Comparison of ENCODE assay signal across 8 mouse cellular contexts in the genomic region with DNA sequence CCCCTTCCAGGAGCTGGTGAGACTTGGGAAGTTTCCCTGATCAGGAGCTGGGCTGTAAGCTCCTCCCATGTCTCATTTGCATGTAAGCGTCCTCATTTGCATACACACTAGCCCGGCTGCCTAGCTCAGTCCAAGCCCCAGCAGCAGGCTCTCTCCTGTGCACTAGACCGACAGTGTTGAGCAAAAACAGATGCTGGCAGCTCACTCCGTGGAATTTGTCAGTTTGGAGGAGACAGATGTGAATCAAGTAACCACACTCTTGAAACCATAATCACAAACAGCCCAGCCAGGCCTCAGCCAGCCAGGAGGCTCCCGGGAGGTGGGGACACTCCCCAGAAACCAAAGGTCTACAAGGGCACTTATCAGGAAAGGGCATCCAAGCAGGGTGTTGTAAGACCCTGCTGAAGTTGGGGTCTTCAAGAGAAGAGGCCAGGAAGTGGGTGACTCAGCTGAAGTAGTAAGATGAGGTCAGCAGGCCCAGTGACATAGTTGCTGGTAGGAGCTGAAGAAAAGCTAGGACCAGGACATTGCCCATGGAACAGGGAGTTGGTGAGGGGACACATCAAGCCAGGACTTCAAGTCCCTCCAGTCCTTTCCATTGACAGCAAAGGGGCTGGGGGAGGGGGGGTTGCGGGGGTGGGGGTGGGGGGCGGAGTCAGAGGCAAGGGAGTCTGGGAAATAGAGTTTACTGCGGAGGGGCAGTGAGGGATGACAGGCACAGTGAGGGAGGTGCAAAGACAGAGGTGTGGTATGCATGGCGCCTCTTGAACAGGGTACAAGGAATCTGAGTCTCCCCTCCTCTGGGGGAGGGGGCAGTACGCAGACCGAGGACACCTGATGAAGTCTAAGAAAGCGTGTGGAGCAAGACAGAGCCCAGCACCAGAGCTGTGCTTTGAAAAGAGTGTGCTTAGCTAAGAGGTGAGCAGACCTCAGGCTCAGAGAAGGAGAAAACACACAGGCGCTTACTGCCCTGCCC. TPM values are rescaled to one million over a fixed set of nuclear protein-coding genes. Genes with fewer than 3 reads are reported as not detected.
DNase-seq lines count a peak whose midpoint lies in the region; ATAC-seq and TF ChIP-seq lines count a peak whose summit lies in the region.

No protein-coding gene starts in this region.

- TF ChIP-seq EP300 in heart, adult 2 months (IDR thresholded peaks at IDR 0.05; ENCODE audit: insufficient read depth, low read depth, low read length) = no peak

- H3K36me3 ChIP-seq in heart, adult 2 months (ENCODE audit: control insufficient read depth, insufficient read depth, low read length) = no peaks in the 10 kb centered on the region
- H3K36me3 ChIP-seq in kidney, adult 2 months (ENCODE audit: control insufficient read depth, insufficient read depth, low read length) = no peaks in the 10 kb centered on the region

- H3K4me1 ChIP-seq in heart, adult 2 months (ENCODE audit: control insufficient read depth, insufficient read depth, low read length) = peaks cover 5% of the 10 kb centered on the region
- no peaks in the 10 kb centered on the region for H3K4me1 ChIP-seq in kidney, adult 2 months (ENCODE audit: control insufficient read depth, insufficient read depth, low read length)

- peak; percentile 99 for DNase-seq in 3T3-L1 (ENCODE audit: low read depth, low spot score)
- DNase-seq in brain, adult 2 months (ENCODE audit: low read depth, low spot score) = peak; percentile 72
- peak; percentile 55 to 67 for DNase-seq in heart, adult 2 months
- peak; percentile 51 for DNase-seq in kidney, adult 2 months
- no peak for DNase-seq in cerebellum, adult 18-20 months
- DNase-seq in adrenal gland, postnatal 25 days = no peak
- DNase-seq in cerebellum, postnatal 36 days = no peak

- H3K27me3 ChIP-seq in heart, adult 2 months (ENCODE audit: control insufficient read depth, insufficient read depth, low read length) = no peaks in the 10 kb centered on the region
- H3K27me3 ChIP-seq in kidney, adult 2 months (replicated peaks; ENCODE audit: control insufficient read depth, insufficient read depth, low read length) = no peaks in the 10 kb centered on the region

- WGBS in heart, adult 2 months = 44% methylated on average over 13 of the region's 13 CpGs
- 28% methylated on average over 13 of the region's 13 CpGs for WGBS in kidney, adult 2 months

- no peak overlapping the region for H3K9ac ChIP-seq in heart, adult 2 months (ENCODE audit: low read depth, low read length)

- TF ChIP-seq POLR2A in heart, adult 2 months (IDR thresholded peaks at IDR 0.05; ENCODE audit: insufficient read depth, low read depth, low read length) = no peak
- TF ChIP-seq POLR2A in kidney, adult 2 months (IDR thresholded peaks at IDR 0.05; ENCODE audit: low read depth, low read length) = no peak

- no peaks in the 10 kb centered on the region for H3K79me2 ChIP-seq in heart, adult 2 months (replicated peaks; ENCODE audit: control insufficient read depth, insufficient read depth, low read length)

- no peak overlapping the region; the same call in 1 of the 2 replicates for H3K27ac ChIP-seq in heart, adult 2 months
- H3K27ac ChIP-seq in kidney, adult 2 months (ENCODE audit: insufficient read depth, low read depth, low read length) = no peak overlapping the region

- H3K4me3 ChIP-seq in heart, adult 2 months = no peak overlapping the region
- H3K4me3 ChIP-seq in kidney, adult 2 months (ENCODE audit: insufficient read depth, low read depth, low read length) = no peak overlapping the region

- intact Hi-C loops in heart, adult 2 months (cut with DNase I) = no loop called here

- peak; percentile 71 for ATAC-seq in megakaryocyte-erythroid progenitor cell, adult 5-6 weeks (replicated peaks; ENCODE audit: low FRiP score, low TSS enrichment, poor library complexity, severe bottlenecking)

- TF ChIP-seq CTCF in heart, adult 2 months (IDR thresholded peaks at IDR 0.05) = no peak
- TF ChIP-seq CTCF in kidney, adult 2 months (conservative IDR thresholded peaks at IDR 0.05; ENCODE audit: insufficient read depth, insufficient read length, low read depth, low read length) = no peak

RNA-seq across cellular contexts. Expression of gene Gse1, which starts 11.1 kb away (rescaled TPM):
- total RNA-seq in heart, adult 2 months (2021) = 10 to 100 TPM; 21.0 to 24.3 TPM
- polyA plus RNA-seq in heart, adult 2 months (2012; rRNA removed) = 12.1 and 12.8 TPM in 2 replicates
- 14.8 and 15.6 TPM in 2 replicates for polyA plus RNA-seq in kidney, adult 2 months (2012; rRNA removed)
- 80.6 and 84.3 TPM in 2 replicates for total RNA-seq in megakaryocyte-erythroid progenitor cell, adult 5-6 weeks (2014; fragmentation: Nextera tagmentation)
- total RNA-seq in megakaryocyte-erythroid progenitor cell, adult 5-6 weeks (2017) = 21.8 and 27.2 TPM in 2 replicates
- 40.1 and 48.8 TPM in 2 replicates for total RNA-seq in adrenal gland, postnatal 25 days (2021)

RNA-seq across cellular contexts. Expression of gene Fam92b, which starts 39.9 kb away (rescaled TPM):
- total RNA-seq in heart, adult 2 months (2021) = not detected
- 1.0 TPM in 1 of 2 replicates, not detected in the other for polyA plus RNA-seq in heart, adult 2 months (2012; rRNA removed)
- polyA plus RNA-seq in kidney, adult 2 months (2012; rRNA removed) = not detected in 2 replicates
- not detected in 2 replicates for total RNA-seq in megakaryocyte-erythroid progenitor cell, adult 5-6 weeks (2014; fragmentation: Nextera tagmentation)
- not detected in 2 replicates for total RNA-seq in megakaryocyte-erythroid progenitor cell, adult 5-6 weeks (2017)
- total RNA-seq in adrenal gland, postnatal 25 days (2021) = 1.6 TPM in 1 of 2 replicates, not detected in the other

Comparison
In these comparisons a context has a peak if more than half of its experiments do, and no peak if none do; other contexts are left out.
1. DNase-seq: peak in 3T3-L1 (single experiment), brain, adult 2 months (single experiment), heart, adult 2 months (2 of 2) and kidney, adult 2 months (single experiment); none in cerebellum, adult 18-20 months (0 of 2), adrenal gland, postnatal 25 days (single experiment) and cerebellum, postnatal 36 days (0 of 2).